Mouse (Mus musculus) spleen, embryonic (tissue): ENCODE results near the gene Safb.

Source experiments
- CTCF ChIA-PET: fragments of 350-600 bp; sonication (Branson Sonifier 250); formaldehyde crosslinking; loops from one replicate; lab custom pipeline; 2022; lab: Charles Lee

The Safb gene

DNA sequence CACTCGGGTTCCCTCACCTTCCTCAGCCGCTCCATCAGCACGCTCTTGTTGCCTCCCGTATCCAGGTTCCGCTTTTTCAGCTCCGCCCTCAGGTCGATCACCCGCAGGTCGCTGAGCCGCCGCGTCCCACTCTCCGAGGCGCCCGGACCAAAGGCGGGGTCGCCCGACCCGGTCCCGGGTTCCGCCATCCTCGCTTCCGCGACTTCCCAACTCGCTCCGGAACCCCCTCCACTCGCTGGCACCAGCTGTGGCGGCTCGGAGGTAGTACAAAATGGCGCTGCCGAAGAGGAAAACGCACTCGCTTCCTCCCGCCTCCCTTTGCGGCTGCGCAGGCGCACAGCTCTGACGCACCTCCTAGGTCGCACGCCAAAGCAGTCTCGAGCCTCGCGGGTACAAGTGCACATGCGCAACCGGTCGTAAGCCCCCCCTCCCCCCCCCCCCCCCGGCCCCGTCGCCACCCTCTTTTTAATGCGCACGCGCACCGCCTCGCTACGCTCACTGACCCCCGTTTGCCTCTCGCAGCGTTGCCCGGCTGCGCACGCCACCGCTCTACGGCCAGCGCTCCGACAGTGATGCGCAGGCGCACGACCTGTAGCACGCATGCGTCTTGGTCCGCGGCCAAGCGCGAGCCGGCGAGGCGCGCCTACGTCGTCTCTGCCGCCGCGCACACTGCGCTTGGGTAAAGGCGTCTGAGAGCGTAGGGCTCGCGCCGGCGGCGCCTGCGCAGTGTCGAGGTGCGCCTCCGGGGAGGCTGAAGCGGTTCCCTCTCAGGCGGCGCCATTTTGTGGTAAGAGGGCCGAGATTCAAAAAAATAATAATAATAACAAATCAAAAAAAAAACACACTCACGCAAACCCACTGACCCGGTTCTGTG lies at the start of gene Safb, which contains the start of gene Safb2:
TSS of gene Safb (plus strand) at position 569 of the 874 bp plus-strand sequence.
TSS of gene Safb2 (minus strand) at position 329 of the 874 bp plus-strand sequence.
- CTCF ChIA-PET = interaction anchor here (0.6 to 0.7 kb wide), 2 partner anchors 21 to 28 kb away, joined by 3 read pairs; no protein-coding TSS in a partner anchor

DNA sequence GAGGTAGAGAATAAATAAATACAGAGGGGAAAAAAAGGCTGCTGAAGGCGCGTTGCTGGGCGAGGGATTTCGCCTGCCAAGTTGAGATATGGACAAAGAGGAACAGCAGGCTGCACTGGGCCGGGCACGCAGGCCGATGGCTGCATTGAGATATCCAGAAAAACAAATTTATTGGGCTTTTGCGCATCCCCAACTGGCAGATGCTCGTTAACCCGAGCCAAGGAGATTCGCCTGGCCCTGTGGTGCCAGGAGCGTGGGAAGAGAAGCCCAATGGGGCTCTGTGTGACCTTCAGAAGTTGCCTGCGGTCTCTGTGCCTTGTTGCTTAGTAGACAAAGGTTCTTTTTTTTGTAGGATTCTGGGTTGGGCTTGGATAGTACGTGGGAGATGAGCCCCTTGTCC lies 48.4 kb upstream of the Safb start:
- CTCF ChIA-PET = no interaction called here

DNA sequence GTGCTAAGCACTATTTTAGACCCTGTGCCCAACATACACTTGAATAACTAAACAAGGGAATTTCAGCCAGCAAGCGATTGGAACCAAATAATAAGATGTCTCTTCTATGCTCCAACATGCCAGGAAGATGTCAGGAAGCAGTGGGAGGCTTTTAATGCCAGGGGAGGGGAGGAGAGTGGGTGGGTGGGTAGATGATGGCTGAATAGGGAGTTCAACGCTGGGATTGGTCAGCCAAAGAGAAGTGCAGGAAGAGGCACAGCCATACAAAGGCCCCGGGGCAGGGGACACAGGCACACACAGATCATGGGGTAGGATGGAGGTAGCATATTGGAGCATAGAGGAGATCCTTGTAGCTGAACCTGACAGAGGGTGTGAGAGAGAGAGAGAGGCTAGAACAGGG lies 47.8 kb upstream of the Safb start:
- CTCF ChIA-PET = no interaction called here

DNA sequence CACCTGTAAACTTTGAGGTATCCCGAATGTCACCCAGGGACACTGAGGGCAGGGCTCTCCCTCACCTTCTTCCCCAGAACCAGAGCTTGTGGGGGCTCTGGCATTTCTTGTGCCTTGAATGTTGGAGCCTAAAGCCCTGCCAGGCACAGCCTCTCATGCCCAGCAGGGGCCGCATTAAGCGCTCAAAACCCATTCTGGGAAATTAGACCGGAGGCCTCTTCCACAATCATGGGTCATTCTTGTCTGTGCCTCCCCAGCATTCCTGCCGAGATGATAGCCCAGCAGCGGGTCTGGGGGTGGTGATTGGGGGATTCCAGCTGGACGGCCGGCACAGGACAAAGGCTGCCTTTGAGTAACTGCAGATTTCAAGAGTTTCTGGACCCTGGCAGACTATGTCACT lies 46.7 kb upstream of the Safb start:
- CTCF ChIA-PET = no interaction called here

DNA sequence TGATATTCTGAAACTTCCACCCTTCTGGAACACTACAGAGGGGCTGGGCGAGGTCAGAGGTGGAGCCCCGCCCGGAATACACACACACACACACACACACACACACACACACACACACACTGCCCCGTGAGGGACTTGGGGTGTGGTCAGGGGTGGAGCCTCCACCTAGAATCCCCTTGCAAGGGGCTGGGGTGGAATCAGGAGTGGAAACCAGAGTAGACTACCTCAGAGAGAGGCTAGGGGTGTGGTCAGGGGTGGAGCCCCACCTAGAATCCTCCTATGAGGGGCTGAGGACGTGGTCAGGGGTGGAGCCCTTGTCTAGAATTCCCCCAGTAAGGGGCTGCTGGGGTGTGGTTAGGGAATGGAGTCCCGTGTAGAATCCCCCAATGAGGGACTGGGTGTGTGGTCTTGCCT lies 44.1 kb upstream of the Safb start:
- CTCF ChIA-PET = no interaction called here

DNA sequence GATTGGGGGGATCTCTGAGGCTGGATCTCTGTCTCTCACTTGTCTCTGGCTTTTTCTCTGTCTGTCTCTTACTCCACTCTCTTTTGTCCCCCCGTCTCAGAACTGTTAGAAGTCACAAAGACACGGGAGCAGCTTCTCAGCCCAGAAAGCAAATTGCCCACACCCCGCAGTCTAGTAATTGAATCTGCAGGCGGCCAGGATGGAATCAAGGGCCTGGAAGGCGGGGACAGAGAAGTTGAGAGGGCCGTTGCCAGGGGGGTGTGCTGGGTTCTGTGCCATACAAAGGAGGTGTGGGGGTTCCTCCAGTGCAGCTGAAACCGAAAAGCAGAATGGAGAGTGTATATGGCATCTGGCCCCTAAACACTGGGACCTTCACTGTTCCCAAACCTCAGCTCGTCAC lies 41.9 kb upstream of the Safb start:
- CTCF ChIA-PET = no interaction called here

DNA sequence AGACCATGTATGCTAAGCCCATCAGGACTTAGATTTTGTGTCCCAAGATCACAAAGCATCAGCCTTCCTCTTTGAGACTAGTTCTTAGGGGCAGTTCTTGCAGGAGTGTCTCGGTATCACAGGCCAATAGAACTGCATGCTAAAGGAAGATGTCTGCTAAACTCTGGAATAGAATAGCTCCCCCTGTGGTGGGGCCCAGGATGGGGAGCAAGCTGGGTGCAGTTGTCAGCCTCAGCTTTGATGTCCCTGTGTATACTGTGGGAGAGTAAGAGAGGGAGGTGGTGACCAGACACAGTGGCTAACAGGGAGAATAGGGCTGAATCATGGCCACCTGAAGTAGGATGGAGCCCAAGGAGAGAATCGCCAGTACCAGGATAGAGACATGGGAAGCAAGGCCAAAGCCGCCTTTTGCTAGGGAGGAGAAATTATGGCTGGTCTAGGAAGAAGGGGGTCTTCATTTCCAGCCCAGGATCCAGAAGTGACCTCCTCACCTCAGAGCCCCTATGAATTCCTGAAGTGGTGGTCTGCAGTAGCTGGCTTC lies 40.9 kb upstream of the Safb start:
- CTCF ChIA-PET = no interaction called here

DNA sequence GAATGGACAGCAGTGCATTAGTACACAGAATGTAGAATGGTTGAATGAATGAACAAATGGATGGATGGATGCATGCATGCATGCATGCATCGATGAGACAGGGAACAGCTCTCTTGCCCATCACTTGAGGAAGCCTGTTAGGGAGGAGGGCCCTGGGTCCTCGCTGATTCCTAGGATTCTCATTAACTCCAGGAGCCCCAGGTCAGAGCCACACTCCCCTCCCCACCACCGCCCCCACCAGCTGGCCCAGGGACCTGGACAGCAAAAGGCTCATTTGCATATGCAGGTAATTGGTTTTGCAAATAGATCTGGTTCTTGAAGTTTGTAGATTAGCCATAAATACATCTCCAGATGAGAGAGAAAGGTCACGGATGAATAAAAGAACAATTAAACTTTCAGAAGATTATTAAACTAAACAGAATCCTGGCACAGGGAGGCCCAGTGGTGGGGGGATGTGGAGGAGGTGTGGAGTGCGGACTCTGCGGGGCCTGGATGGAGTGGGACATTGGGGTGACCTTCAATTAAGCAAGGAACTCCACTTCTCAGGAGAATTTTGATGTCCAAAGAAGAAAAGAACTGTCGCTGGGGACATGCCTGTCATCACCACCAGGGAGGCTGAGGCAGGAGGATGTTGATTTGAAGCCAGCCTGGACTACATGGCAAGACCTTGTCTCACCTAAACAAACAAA lies 39.8 kb upstream of the Safb start:
- CTCF ChIA-PET = no interaction called here

DNA sequence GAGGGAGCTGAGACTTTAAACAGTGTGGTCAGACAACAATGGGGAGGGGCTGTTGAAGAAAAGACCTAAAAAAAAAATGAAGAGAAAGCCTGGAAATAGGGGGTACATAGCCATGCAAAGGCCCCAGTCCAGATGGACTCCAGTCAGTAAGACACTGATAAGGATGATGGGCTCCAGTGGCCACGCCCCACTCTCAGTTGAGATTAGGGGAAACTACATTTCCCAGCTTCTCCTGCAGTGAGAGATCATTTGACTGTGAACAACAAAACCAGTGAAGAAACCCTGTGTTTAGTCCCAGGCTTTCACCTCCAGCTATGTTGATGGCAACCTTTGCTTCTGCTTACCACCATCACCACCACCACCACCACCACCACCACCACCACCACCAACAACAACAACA lies 38.7 kb upstream of the Safb start:
- CTCF ChIA-PET = interaction anchor here (0.8 kb wide), 1 partner anchor 26 kb away, joined by 3 read pairs; no protein-coding TSS in a partner anchor

DNA sequence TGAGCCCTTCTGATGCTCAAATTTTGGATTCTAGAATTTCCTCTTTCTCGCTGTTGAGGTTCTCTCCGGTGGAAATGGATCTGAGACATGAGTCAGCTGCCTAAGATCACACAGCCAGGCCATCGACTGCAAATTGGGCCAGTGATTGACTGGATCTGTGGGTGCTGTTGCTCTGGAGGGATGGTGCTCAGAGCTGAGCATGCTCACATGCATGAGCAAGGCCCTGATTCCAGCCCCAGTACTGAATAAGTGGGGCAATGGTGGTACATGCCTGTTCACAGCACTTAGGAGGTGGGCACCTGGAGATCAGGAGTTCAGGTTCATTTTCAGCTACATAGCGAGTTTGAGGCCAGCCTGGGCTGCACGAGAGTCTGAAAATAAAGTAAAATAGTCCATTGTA lies 38.0 kb upstream of the Safb start:
- CTCF ChIA-PET = no interaction called here

DNA sequence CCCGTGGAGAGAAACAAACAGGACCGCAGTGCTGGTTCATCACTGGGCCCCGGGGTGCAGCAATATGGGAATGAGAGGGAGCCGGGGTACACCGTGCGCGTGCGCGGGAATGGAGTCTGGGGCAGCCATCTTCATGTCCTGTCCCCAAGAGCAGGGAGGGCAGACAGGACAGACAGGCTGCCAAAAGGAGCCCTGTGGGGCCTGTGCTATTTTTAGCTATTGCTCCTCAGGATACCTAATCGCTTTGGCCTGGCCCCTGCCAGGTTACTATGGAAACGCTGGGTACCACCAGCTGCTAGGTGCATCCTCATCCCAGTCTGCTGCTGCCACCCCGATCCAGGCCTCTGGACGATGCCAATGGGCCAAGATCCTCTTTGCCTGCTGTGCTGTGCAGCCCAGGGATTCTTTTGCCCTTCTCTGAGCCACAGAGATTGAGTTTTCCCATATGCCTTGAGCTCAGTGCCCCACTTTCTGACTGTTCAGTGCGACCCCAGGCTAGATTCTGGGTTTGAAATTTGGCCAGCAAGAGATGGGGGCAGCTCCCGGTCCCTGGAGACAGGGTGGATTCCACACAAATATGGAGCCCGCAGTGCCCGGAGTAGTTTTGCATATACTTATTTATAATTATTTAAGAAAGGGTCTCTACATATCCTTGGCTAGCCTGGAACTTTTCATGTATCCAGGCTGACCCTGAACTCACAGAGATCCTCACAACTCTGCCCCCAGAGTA lies 37.3 kb upstream of the Safb start:
- CTCF ChIA-PET = interaction anchor here (1.7 kb wide), 1 partner anchor 190 kb away, joined by 3 read pairs; no protein-coding TSS in a partner anchor

DNA sequence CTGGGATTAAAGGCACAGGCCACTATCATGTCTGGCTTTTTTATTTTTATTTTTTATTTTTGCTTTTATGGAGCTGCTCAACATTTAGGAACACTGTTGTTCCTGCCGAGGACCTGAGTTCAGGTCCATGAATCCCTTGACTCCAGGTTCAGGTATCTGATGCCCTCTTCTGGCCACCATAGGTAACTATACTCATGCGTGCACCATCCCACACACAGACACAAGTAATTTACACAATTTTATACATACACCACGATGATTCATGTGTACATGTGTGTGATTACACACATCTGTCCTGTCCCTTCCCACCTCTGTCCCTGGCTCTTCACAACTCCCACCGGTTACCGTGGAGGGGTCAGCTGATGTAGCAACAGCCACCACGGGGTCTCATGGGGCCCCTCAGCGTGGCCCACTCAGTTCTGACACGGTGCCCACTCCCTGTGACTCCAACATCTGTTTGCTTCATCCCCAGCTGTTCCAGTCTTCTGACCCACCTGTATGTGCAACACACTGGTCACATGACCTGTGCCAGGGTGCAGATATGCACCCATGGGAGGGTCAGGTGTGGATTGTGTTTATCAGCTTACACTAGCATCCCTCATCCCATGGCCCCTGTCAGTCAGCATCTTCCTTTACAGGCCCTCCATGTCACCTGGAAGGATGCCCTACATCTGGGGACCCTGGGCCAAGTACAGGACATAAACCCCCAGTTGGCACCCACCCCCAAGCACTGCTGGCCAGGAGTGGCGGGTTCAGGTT lies 36.6 kb upstream of the Safb start:
- CTCF ChIA-PET = interaction anchor here (1.7 kb wide), 1 partner anchor 191 kb away, joined by 3 read pairs; no protein-coding TSS in a partner anchor

DNA sequence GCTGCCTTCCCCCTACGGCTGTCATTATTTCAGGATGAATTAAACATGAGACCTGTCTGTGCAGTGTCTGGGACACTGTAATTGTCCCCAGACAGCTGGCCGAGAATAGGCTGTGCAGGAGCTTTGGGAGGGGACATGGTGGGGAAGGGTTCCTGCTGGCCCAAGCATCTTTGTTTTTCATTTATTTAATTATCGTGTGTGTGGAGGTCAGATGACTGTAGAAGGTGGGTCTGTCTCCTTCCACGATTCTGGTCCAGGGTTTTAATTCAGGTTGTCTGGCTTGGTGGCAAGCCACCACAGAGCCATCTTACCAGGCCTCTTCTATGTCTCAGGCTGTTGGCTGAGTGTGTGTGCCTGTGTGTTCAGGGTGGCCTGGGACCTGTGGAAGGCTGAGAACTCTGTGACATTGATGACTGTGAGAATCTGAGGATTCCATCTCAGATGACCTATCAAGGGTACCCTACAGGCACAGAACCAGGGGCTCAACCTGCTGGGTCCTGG lies 36.0 kb upstream of the Safb start:
- CTCF ChIA-PET = interaction anchor here (1.7 kb wide), 1 partner anchor 192 kb away, joined by 3 read pairs; no protein-coding TSS in a partner anchor

DNA sequence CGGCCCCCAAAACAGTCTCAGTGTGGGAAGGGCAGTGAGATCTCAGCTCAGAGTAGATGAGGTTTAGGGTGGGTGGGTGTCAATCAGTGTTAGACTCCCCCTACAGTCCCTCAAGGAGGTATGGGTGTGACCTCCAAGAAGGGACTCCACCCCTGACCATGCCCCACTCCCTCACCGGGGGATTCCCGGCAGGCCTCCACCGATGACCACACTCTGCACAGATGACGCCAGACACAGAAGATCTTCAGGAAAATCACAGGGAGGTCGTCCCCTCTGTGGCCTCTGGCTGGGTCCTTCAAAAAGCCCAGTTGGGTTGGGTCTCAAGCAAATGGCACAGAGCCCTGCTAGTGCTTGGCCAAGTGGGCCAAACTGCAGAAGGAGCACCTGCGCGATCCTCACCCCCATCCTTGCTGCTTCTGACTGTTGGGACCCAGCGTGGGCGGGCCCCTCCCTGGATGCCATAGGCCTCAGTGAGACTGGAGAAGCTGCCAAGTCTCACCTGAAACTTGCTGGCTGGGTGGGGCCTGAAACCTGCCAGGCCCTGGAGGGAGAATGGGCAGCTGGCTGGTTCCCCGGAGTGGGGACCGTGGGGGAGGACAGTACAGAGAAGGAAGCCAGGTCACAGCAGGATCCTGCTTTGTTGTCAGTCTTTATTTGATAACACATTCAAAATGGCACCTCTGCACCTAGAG lies 33.7 kb upstream of the Safb start:
- CTCF ChIA-PET = interaction anchor here (0.7 kb wide), 1 partner anchor 110 kb away, joined by 4 read pairs; no protein-coding TSS in a partner anchor

DNA sequence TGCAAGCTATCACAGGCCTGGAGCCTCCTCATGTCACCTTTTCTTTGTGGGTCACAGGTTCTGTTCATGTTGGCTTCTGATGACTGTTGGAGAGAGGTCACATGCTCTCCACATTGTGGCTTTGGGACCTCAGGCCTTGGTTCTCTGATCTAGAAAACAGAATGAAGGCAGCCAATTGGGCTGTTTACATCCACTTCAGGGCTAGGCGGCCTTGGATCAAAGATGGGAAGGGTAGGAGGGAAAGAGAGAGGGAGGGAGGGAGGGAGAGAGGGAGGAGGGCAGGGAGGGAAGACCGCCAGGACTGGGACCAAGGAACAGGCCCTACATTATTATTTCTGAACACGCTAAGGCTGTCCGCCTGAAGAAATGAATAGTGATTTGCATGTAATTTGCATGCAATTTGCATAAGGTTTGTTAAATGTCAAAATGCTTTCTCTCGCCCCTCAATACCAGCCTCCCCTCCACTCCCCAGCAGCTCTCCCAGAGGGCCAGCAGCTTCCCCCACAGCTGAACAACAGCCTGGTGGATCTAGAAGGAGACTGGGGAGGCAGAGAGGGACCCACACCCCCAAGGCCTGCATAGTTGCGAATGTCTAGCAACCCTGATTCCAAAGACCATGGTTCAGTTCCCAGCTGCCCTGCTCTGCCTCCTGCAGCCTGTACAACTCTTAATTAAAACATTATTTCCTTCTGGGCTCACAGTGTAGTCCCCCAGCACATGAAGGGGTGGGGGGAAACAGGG lies 32.6 kb upstream of the Safb start:
- CTCF ChIA-PET = interaction anchor here (0.7 to 1.0 kb wide), 2 partner anchors 195 to 207 kb away, joined by 3 read pairs; no protein-coding TSS in a partner anchor

DNA sequence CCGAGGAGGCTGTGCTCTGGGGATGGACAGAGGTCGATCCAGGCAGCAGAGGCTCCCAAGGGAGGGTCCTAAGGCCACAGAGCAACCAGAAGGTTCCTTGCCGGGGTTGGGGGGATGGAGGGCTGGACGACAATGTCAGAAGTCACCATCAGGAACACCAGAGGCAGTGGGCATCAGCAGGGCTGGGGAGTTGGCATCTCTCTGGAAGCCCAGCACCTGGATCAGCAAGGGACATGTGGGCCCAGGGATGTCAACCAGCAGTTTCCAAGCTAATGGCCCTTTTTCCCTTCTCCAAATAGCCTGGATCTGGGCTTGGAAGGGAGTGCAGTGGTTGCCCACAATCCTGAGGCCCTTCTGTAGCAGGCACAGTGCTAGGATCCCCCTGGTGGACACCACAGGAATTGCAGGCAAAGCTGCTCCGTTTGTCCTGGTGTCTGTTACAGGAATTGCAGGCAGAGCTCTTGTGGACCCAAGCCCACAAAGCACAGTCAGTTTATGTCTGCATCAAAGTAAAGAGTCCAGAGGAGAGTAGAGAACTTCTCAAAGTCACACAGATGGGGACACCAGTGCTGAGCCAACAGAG lies 31.8 kb upstream of the Safb start:
- CTCF ChIA-PET = interaction anchor here (1.0 kb wide), 1 partner anchor 196 kb away, joined by 3 read pairs; no protein-coding TSS in a partner anchor

DNA sequence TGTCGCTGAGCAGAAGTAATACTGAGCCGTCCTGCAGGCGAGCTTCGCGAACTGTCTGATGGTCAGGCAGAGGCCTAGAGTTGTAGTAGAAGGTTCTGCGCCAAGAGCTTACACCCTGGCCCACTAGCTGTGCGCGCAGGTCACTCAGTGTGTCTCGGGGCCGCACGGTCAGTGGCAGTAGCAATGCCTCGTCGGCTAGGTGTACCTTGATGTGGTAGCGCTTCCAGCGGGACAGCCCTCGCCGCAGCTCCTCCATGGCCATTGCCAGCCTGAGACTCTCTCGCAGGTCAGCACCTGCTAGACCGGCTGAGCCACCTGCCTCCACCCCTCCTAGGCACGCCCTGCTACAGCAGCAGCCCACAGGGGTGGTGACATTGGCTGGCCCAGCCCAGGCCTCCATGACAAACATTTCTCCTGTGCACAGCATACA lies 30.5 kb upstream of the Safb start, which contains the start of gene Gm20219:
TSS of gene Gm20219 (minus strand) at position 266 of the 430 bp plus-strand sequence.
- CTCF ChIA-PET = no interaction called here

DNA sequence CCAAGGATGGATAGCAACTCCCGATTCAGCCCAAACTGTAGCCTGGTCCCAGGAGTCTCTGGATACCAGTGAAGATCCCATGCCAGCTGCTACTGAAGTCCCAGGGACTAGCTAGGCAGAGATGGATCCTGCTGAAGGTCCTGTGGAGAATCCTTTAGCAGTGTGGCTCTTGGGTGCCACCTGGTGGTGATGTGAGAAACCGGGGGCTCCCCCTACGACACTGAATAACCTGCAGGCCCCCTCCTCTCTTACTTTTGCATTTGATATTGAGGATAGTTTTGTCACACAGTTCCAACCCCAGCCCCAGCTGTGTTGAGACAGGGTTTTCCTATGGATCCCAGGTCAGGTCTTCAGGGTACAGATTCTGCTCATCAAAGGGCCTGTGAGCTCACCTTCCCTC lies 26.2 kb upstream of the Safb start:
- CTCF ChIA-PET = interaction anchor here (0.6 kb wide), 1 partner anchor 28 kb away, joined by 3 read pairs; no protein-coding TSS in a partner anchor
